In genomic region chr19:38818766-38819426, GRCm38 (mm10) we compare ENCODE assay signal across 8 mouse cellular contexts. TPM values are rescaled to one million over a fixed set of nuclear protein-coding genes. Genes with fewer than 3 reads are reported as not detected.
A peak's percentile ranks its signal among the peaks of the same experiment; 100 is the strongest.
DNase-seq lines count a peak whose midpoint lies in the region; ATAC-seq lines count a peak whose summit lies in the region.

Gene Noc3l, minus strand, starts transcription at chr19:38819237.

- H3K4me2 ChIP-seq in heart, embryonic 14.5 days (ENCODE audit: low read length) = peak within 1 kb of the TSS; percentile 93
- peak within 1 kb of the TSS; percentile 89 for H3K4me2 ChIP-seq in liver, embryonic 13.5 days
- peak within 1 kb of the TSS; percentile 66 for H3K4me2 ChIP-seq in stomach, embryonic 16.5 days (ENCODE audit: low read depth, low read length)

- H3K27me3 ChIP-seq in heart, embryonic 14.5 days (ENCODE audit: control insufficient read depth, insufficient read depth, low read length) = no peaks in the 10 kb centered on the region
- H3K27me3 ChIP-seq in liver, embryonic 13.5 days = no peaks in the 10 kb centered on the region
- H3K27me3 ChIP-seq in stomach, embryonic 16.5 days (ENCODE audit: control insufficient read depth, insufficient read depth, low read length) = no peaks in the 10 kb centered on the region

- H3K9ac ChIP-seq in heart, embryonic 14.5 days (ENCODE audit: low read length) = peak within 1 kb of the TSS; percentile 83
- peak within 1 kb of the TSS; percentile 88 for H3K9ac ChIP-seq in liver, embryonic 13.5 days
- H3K9ac ChIP-seq in stomach, embryonic 16.5 days (ENCODE audit: low read length) = peak within 1 kb of the TSS; percentile 81

- H3K9me3 ChIP-seq in heart, embryonic 14.5 days (ENCODE audit: control insufficient read depth, low read length) = no peaks in the 10 kb centered on the region
- no peaks in the 10 kb centered on the region for H3K9me3 ChIP-seq in liver, embryonic 13.5 days (replicated peaks)
- H3K9me3 ChIP-seq in stomach, embryonic 16.5 days (replicated peaks; ENCODE audit: control insufficient read depth, low read length) = no peaks in the 10 kb centered on the region

- peak within 1 kb of the TSS; percentile 76 for H3K27ac ChIP-seq in brown adipose tissue, adult 24 weeks (replicated peaks; ENCODE audit: low read depth, low read length)
- H3K27ac ChIP-seq in heart, embryonic 14.5 days (replicated peaks in 1 of 2; ENCODE audit: control insufficient read depth in 1 of 2, insufficient read depth in 1 of 2, low read depth in 2 of 2, low read length in 2 of 2) = peak within 1 kb of the TSS in 1 of 2 experiments; percentile 24; a peak in 1 of 4 replicates
- peak within 1 kb of the TSS; percentile 94 for H3K27ac ChIP-seq in liver, embryonic 13.5 days
- peak within 1 kb of the TSS; percentile 29; the same call in 1 of the 2 replicates for H3K27ac ChIP-seq in stomach, embryonic 16.5 days (ENCODE audit: low read length)

- peak; percentile 91 for ATAC-seq in heart, embryonic 14.5 days (ENCODE audit: insufficient number of reproducible peaks, insufficient read depth, low FRiP score, low read depth)
- ATAC-seq in liver, embryonic 13.5 days (ENCODE audit: low read depth) = peak; percentile 84
- ATAC-seq in stomach, embryonic 16.5 days (ENCODE audit: insufficient read depth, low FRiP score) = peak; percentile 92

- peak; percentile 94 for DNase-seq in CD4-positive, CD25-positive, alpha-beta regulatory T cell, adult 2 months (ENCODE audit: low read depth, low spot score)
- DNase-seq in fat pad, adult 2 months (ENCODE audit: extremely low read depth, low read depth, low spot score) = peak; percentile 16
- peak; percentile 93 for DNase-seq in kidney, postnatal 14 days
- DNase-seq in liver, embryonic 13.5 days = peak; percentile 89
- DNase-seq in neural tube, embryonic 10.5 days (ENCODE audit: extremely low spot score, low spot score) = peak; percentile 98

- peaks cover 2% of the 10 kb centered on the region; the same call in 1 of the 2 replicates for H3K4me1 ChIP-seq in brown adipose tissue, adult 24 weeks (ENCODE audit: control insufficient read depth, insufficient read depth, insufficient read length, low read length)
- peaks cover 0 to 7% of the 10 kb centered on the region in 2 experiments; a peak in 3 of 4 replicates for H3K4me1 ChIP-seq in heart, embryonic 14.5 days (ENCODE audit: control insufficient read depth in 2 of 2, insufficient read depth in 2 of 2, low read length in 2 of 2)
- peaks cover 36% of the 10 kb centered on the region for H3K4me1 ChIP-seq in liver, embryonic 13.5 days (replicated peaks)
- peaks cover 8% of the 10 kb centered on the region for H3K4me1 ChIP-seq in stomach, embryonic 16.5 days (ENCODE audit: control insufficient read depth, insufficient read depth, low read length)

- under 1% methylated on average over 38 of the region's 38 CpGs for WGBS in heart, embryonic 14.5 days
- WGBS in liver, embryonic 13.5 days (ENCODE audit: insufficient replicate concordance) = under 1% methylated on average over 38 of the region's 38 CpGs
- WGBS in stomach, embryonic 16.5 days = under 1% methylated on average over 38 of the region's 38 CpGs

- H3K4me3 ChIP-seq in brown adipose tissue, adult 24 weeks (ENCODE audit: insufficient read depth, low read depth, low read length) = peak within 1 kb of the TSS; percentile 86
- H3K4me3 ChIP-seq in heart, embryonic 14.5 days (ENCODE audit: control insufficient read depth in 1 of 2, insufficient read depth in 1 of 2, low read depth in 1 of 2, low read length in 2 of 2) = peak within 1 kb of the TSS; percentile 77 to 85
- peak within 1 kb of the TSS; percentile 84 for H3K4me3 ChIP-seq in liver, embryonic 13.5 days (replicated peaks)
- H3K4me3 ChIP-seq in stomach, embryonic 16.5 days (replicated peaks; ENCODE audit: low read length) = peak within 1 kb of the TSS; percentile 73

- H3K36me3 ChIP-seq in heart, embryonic 14.5 days (ENCODE audit: control insufficient read depth, insufficient read depth, low read length) = peaks cover 19% of the 10 kb centered on the region
- peaks cover 24% of the 10 kb centered on the region for H3K36me3 ChIP-seq in liver, embryonic 13.5 days
- H3K36me3 ChIP-seq in stomach, embryonic 16.5 days (ENCODE audit: control insufficient read depth, insufficient read depth, low read length) = peaks cover 7% of the 10 kb centered on the region; the same call in 1 of the 2 replicates

RNA-seq across cellular contexts. Expression of gene Noc3l, which starts in this region (rescaled TPM):
- polyA plus RNA-seq in brown adipose tissue, adult 24 weeks (2012; ENCODE audit: insufficient read depth, insufficient read length, missing spikeins) = 5.2 and 5.3 TPM in 2 replicates
- 4.1 and 4.3 TPM in 2 replicates for polyA plus RNA-seq in heart, embryonic 14.5 days (2014; fragmentation: Nextera tagmentation; extraction: Ambion mirVana)
- 5.8 and 7.3 TPM in 2 replicates for polyA plus RNA-seq in liver, embryonic 13.5 days (2015; fragmentation: Nextera tagmentation; extraction: Ambion mirVana)
- 7.1 and 8.1 TPM in 2 replicates for polyA plus RNA-seq in stomach, embryonic 16.5 days (2015; fragmentation: Nextera tagmentation; extraction: Ambion mirVana)

Comparison
In these comparisons a context has a peak if more than half of its experiments do, and no peak if none do; other contexts are left out.
1. DNase-seq: peak in every context shown above with its lines; median percentile 98 in neural tube, embryonic 10.5 days; 94 in CD4-positive, CD25-positive, alpha-beta regulatory T cell, adult 2 months; 93 in kidney, postnatal 14 days; 89 in liver, embryonic 13.5 days; 16 in fat pad, adult 2 months.